Mouse (Mus musculus) midbrain, embryonic 14.5 days (tissue): ENCODE data around the gene Pgm5. TPM values are rescaled to one million over a fixed set of nuclear protein-coding genes. Genes with fewer than 3 reads are reported as not detected.

Source experiments
- ATAC-seq: fragments of 200-750 bp; cut with Nextera tagmentation; 2 replicates; pipeline ENCODE4 v1.8.0; 2017; ENCODE audit warnings: moderate number of reproducible peaks, moderate library complexity; ENCODE audit not compliant: low FRiP score, low TSS enrichment
- DNase-seq: peaks from one replicate; pipeline ENCODE4 v3.0.0-alpha.2; 2015
- H3K27ac ChIP-seq: fragments of 300-500 bp; sonication (generic); replicated peaks from 2 replicates; pipeline ENCODE4 v1.5.1; 2014; ENCODE audit warnings: mild to moderate bottlenecking, low read depth, low read length, moderate library complexity
- H3K27me3 ChIP-seq: fragments of 300-500 bp; sonication (generic); 2 replicates; pipeline ENCODE4 v1.6.1; 2014; ENCODE audit warnings: low read length, control low read depth, mixed read lengths; ENCODE audit not compliant: control insufficient read depth, insufficient read depth
- H3K36me3 ChIP-seq: fragments of 300-500 bp; sonication (generic); 2 replicates; pipeline ENCODE4 v1.6.1; 2014; ENCODE audit warnings: low read length, control low read depth; ENCODE audit not compliant: control insufficient read depth, insufficient read depth
- H3K4me1 ChIP-seq: fragments of 300-500 bp; sonication (generic); 2 replicates; pipeline ENCODE4 v1.6.1; 2014; ENCODE audit warnings: mild to moderate bottlenecking, antibody characterized with exemption, low read length, control low read depth; ENCODE audit not compliant: control insufficient read depth, insufficient read depth
- H3K4me2 ChIP-seq: fragments of 300-500 bp; sonication (generic); 2 replicates; pipeline ENCODE4 v1.6.1; 2014; ENCODE audit warnings: mild to moderate bottlenecking, low read length, moderate library complexity
- H3K4me3 ChIP-seq: fragments of 300-500 bp; sonication (generic); replicated peaks from 2 replicates; pipeline ENCODE4 v1.5.1; 2014; ENCODE audit warnings: low read depth, low read length
- H3K9ac ChIP-seq: fragments of 300-500 bp; sonication (generic); replicated peaks from 2 replicates; pipeline ENCODE4 v1.6.1; 2014; ENCODE audit warnings: mild to moderate bottlenecking, low read length, moderate library complexity
- H3K9me3 ChIP-seq: fragments of 300-500 bp; sonication (generic); 2 replicates; pipeline ENCODE4 v1.6.1; 2016; ENCODE audit warnings: low read length, control low read depth, mixed read lengths; ENCODE audit not compliant: control insufficient read depth
- WGBS: fragments of 180-500 bp; shearing (Covaris S2); extraction: QIAGEN DNeasy Blood & Tissue Kit; methylation state at CpG from one replicate; pipeline ENCODE4 v1.1.7; 2014; 5-methylcytosine and 5-hydroxymethylcytosine counted together
- polyA plus RNA-seq: library from polyadenylated mRNA; unstranded; fragments of >200 nt; fragmentation: Nextera tagmentation; extraction: Ambion mirVana; gene quantifications from 2 replicates; pipeline ENCODE4 v1.2.1, GENCODE M21; 2014

The Pgm5 gene
- polyA plus RNA-seq, 1 experiment from 2014 or later = 0.91 TPM

DNA sequence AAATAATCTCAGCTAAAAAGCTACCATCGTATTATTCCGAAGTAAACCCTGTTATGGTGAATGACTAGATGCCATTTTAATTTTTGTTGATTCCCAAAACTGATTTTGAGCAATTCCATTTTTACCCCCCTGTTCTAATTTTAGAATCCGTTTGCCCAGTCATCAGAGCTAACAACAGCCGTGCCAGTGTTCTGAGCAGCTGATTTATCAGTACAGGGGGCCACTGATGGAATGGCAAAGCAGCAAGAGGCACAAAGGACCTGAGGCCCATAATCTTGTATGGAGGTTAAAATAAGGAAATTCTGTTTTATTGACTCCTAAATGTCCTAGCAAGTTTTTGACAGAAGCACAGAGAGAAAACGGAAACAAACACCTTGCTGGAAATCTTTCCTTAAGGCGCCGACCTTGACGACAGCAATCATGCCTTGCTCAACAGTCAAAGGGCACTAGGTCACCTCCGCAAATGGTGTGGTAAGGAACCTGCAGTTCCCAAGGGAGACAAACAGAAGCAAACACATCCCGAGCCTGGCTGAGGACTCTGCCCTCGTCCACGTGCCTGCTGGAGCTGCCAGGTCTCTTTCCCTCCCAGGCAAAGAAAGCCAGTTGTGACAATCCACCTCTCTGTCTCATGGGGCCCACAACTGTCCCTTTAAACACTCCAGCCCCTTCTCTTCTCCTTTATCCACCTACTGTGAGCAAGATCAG, 178.5 kb downstream of the Pgm5 start:
- Histone ChIP-seq H3K36me3 (no peaks in the 10 kb centered on the region), H3K4me1 (no peaks in the 10 kb centered on the region), H3K9me3 (no peaks in the 10 kb centered on the region), H3K9ac (no peak overlapping the region), H3K4me3 (no peak overlapping the region), H3K27ac (no peak overlapping the region), H3K27me3 (no peaks in the 10 kb centered on the region), H3K4me2 (no peak overlapping the region)
- DNase-seq (no peak), ATAC-seq (no peak)
- WGBS = 79% methylated on average over 12 of the region's 12 CpGs

DNA sequence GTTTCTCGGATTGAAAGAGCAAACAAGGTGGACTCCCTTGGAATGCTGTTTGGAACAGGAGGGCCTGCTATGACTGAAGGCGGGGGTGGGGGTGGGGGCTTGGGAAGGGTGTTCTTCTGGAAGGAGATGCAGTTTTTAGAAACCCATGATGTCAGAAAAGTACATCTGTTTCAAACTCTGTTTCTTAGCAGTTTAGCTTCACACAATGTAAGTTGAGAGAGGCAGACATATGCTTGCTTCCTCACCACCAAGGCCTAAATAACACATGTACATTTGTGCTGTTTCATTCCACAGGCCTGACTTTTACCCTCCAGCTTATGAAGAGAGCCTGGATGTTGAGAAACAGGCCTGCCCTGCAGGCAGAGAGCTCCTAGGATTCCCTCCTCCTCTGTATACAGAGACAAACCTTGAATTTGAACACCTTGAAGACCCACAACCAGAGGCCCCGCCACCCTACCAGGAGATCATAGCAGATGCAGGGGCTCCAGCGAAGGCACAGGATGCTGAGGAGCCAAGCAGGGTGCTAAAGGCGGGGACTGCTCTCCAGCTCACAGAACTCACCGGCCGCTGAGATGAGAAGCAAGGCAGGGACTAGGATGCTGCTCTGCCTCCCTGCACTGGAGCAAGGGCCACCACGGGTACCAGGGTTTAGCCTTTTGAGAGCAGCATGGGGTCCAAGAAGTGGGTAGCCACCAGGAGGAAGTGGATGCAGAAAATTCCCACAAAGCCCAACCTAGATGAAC, 184.2 kb downstream of the Pgm5 start:
- Histone ChIP-seq H3K4me2 (no peak overlapping the region), H3K27ac (no peak overlapping the region), H3K4me3 (no peak overlapping the region), H3K4me1 (no peaks in the 10 kb centered on the region), H3K36me3 (no peaks in the 10 kb centered on the region), H3K27me3 (no peaks in the 10 kb centered on the region), H3K9me3 (no peaks in the 10 kb centered on the region), H3K9ac (no peak overlapping the region)
- DNase-seq (no peak), ATAC-seq (no peak)
- WGBS = 75% methylated on average over 8 of the region's 8 CpGs

DNA sequence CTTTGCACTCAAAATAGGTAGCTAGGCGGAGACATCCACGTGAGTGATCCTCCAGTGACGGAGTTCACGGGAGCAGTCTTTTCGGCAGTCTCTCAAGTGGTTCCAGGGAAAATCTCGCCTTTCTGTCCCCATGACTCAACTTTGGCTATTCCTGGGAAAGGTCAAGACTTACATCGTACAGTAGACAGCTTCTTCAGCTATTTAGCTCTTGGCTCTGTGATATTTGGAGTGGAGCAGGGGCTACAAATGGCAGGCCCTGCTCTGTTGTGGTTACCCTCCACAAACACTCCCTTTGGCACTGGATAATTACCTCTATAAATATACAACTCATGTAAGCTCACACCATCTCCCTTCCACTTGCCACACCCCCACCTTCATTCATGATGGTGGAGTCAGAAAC, 185.2 kb downstream of the Pgm5 start:
- ATAC-seq (no peak), DNase-seq (no peak)
- no peaks in the 10 kb centered on the region for H3K9me3 ChIP-seq
- no peak overlapping the region for H3K4me3 ChIP-seq
- no peaks in the 10 kb centered on the region for H3K27me3 ChIP-seq
- H3K27ac ChIP-seq = no peak overlapping the region
- H3K4me1 ChIP-seq = no peaks in the 10 kb centered on the region
- no peaks in the 10 kb centered on the region for H3K36me3 ChIP-seq
- no peak overlapping the region for H3K4me2 ChIP-seq
- WGBS = 91% methylated on average over 7 of the region's 7 CpGs
- H3K9ac ChIP-seq = no peak overlapping the region

DNA sequence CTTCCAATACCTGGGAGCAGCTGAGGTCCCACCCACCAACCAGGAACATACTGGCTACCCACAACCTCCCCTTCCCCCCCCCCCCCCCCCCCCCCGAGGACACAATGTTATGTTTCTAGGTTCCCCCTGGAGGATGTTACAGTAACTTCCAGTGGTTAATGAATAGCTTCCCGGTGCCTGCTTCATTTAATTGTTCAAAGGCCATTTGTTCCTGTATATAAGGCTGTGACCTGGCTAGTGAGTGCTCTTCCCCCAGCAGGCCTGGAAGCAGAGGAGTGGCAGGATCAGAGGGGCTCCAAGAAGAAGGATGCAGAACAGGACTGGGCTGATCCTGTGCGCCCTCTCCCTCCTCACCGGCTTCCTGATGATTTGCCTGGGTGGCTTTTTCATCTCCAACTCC, 187.9 kb downstream of the Pgm5 start, which contains the start of gene Tmem252:
Tmem252 (plus strand) TSS at position 247 of the 400 bp plus-strand sequence.
- WGBS = 77% methylated on average over 4 of the region's 4 CpGs
- H3K27ac ChIP-seq = no peak within 1 kb of the TSS; the same call in 1 of the 2 replicates
- DNase-seq = no peak

DNA sequence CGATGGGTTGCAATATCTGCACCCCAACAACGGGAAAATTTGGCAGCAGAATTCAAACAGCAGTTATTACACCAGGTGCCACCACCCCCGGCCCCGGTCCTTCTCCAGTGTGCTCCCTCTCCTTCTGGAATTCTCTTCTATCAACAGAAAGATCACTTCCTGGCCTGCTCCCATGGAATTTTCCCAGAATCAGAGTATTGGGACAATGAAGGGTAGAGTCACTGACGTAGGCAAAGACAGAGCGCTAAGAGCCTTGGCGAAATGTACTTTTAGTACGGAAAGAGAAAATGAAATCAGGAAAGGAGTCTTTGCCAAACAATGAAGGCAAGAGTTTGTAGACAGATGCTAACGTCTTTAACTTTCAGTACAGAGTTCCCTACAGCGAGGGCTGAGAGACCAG, 188.3 kb downstream of the Pgm5 start:
- Histone ChIP-seq H3K27me3 (no peaks in the 10 kb centered on the region), H3K36me3 (no peaks in the 10 kb centered on the region), H3K4me1 (no peaks in the 10 kb centered on the region), H3K9me3 (no peaks in the 10 kb centered on the region), H3K4me3 (no peak overlapping the region), H3K4me2 (no peak overlapping the region), H3K27ac (no peak overlapping the region), H3K9ac (no peak overlapping the region)
- WGBS = 94% methylated on average over 10 of the region's 10 CpGs
- DNase-seq = no peak
- ATAC-seq = no peak

More for the DNA sequence above, 187.9 kb downstream of the Pgm5 start, which contains the start of gene Tmem252:
- H3K4me3 ChIP-seq = no peak within 1 kb of the TSS
- no peak within 1 kb of the TSS for H3K9ac ChIP-seq
- H3K27me3 ChIP-seq = no peaks in the 10 kb centered on the region
- H3K36me3 ChIP-seq = no peaks in the 10 kb centered on the region
- ATAC-seq = no peak
- H3K4me2 ChIP-seq = no peak within 1 kb of the TSS
- no peaks in the 10 kb centered on the region for H3K9me3 ChIP-seq
- no peaks in the 10 kb centered on the region for H3K4me1 ChIP-seq

DNA sequence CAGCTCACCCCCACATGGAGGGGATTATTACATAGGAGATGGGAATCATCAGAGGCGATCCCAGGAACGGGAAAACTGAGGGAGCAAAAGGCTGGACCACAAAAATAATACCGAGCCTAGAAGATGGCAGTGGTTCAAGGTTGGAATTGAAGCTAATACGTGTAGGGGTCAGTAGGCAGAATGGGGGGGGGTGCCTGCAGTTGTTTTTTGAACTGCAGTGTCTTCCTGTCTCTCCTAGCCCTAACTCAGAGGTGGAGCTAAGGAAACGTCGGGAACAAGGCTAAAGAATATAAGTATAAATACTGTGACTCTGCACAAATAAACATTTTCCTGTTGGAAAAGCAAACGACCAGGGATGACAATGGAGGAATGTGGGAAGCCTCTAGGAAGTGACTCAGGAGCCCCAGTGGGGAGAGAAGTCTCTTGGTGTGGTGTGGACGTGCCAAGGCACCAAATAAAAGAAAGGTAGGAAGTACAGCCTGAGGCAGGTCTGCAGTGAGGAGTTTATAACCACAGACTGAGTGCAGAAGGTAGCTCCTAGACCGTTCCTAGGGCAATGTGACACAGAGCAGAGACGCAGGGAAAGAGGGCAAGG, 189.2 kb downstream of the Pgm5 start:
- Histone ChIP-seq H3K4me2 (no peak overlapping the region), H3K27ac (no peak overlapping the region), H3K9ac (no peak overlapping the region), H3K4me3 (no peak overlapping the region), H3K4me1 (no peaks in the 10 kb centered on the region), H3K36me3 (no peaks in the 10 kb centered on the region), H3K27me3 (no peaks in the 10 kb centered on the region), H3K9me3 (no peaks in the 10 kb centered on the region)
- ATAC-seq = no peak
- WGBS = 88% methylated on average over 10 of the region's 10 CpGs
- no peak for DNase-seq

DNA sequence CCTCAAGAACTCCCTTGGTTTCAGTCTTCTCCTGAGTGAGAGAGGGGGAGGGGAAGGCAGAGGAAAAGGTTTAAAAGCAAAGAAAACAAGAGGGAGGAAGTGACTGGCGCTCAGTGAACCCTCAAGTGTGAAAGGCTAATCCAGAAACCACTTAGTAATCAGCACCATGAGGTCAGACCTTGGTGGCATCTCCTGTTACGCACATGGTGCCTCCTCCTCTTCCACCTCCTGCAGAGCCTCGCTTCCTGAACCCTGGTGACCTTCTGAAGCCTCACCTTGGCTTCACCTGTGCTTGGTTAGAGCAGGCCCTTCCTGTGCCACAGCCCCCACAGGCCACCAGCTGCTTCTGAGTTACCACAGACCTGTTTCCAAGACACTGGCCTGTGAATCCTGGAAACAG, 190.1 kb downstream of the Pgm5 start:
- ATAC-seq = no peak
- H3K4me1 ChIP-seq = no peaks in the 10 kb centered on the region
- no peak overlapping the region for H3K27ac ChIP-seq
- H3K27me3 ChIP-seq = no peaks in the 10 kb centered on the region
- DNase-seq = no peak
- no peak overlapping the region for H3K4me2 ChIP-seq
- no peaks in the 10 kb centered on the region for H3K9me3 ChIP-seq
- no peak overlapping the region for H3K9ac ChIP-seq
- H3K36me3 ChIP-seq = no peaks in the 10 kb centered on the region
- WGBS = 68% methylated on average over 3 of the region's 3 CpGs
- H3K4me3 ChIP-seq = no peak overlapping the region

DNA sequence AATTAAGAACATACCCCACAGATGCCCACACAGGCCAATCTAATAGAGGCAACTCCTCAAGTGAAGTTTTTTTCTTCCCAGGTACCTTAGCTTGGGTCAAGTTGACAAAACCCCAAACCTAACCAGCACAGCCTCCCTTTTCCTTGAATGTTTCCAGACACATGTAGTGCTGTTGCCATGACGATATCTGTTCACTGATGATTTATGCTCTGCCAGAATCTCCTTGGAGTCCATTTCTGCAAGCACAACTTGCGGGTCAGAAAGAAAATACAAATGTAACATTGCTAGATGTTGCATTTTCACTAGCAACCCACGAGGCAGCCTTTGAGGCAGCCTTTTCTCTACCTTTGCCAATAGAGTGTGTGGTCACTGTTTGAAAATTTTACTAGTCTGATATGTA, 194.1 kb downstream of the Pgm5 start:
- H3K4me1 ChIP-seq = no peaks in the 10 kb centered on the region
- ATAC-seq (no peak), DNase-seq (peak; percentile 50)
- no peaks in the 10 kb centered on the region for H3K9me3 ChIP-seq
- H3K27ac ChIP-seq = no peak overlapping the region
- WGBS = 81% methylated on average over 3 of the region's 3 CpGs
- no peak overlapping the region for H3K4me3 ChIP-seq
- H3K4me2 ChIP-seq = no peak overlapping the region
- H3K27me3 ChIP-seq = no peaks in the 10 kb centered on the region
- H3K9ac ChIP-seq = no peak overlapping the region
- H3K36me3 ChIP-seq = no peaks in the 10 kb centered on the region
